Mouse (Mus musculus) ES-E14 (cell line): ENCODE measurements around the gene 2410015M20Rik. TPM values are rescaled to one million over a fixed set of nuclear protein-coding genes. Genes with fewer than 3 reads are reported as not detected.

Experiments
- DNase-seq: peaks from one replicate; pipeline ENCODE4 v3.0.0-alpha.2; 2013; ENCODE audit warnings: low read depth, low spot score
- H3K27ac ChIP-seq: 2 replicates; pipeline ENCODE4 v1.5.1; 2012; ENCODE audit warnings: low read depth, mild to moderate bottlenecking, low read length, moderate library complexity, mixed read lengths; ENCODE audit not compliant: poor library complexity, insufficient read depth, severe bottlenecking
- H3K36me3 ChIP-seq: 2 replicates; pipeline ENCODE4 v1.6.1; 2012; ENCODE audit warnings: mild to moderate bottlenecking, low read length, moderate library complexity, mixed read lengths; ENCODE audit not compliant: control insufficient read depth, poor library complexity, insufficient read depth, severe bottlenecking
- H3K4me1 ChIP-seq, 2 experiments: fragments of 150-350 bp in 1 of 2; sonication (generic) in 1 of 2; 2 replicates each; pipeline ENCODE4 v1.6.1; 2012; ENCODE audit warnings: low read length in 2 of 2, mild to moderate bottlenecking in 1 of 2, mixed read lengths in 1 of 2; ENCODE audit not compliant: control insufficient read depth in 2 of 2, insufficient read depth in 2 of 2, poor library complexity in 1 of 2
- H3K4me3 ChIP-seq, 2 experiments: fragments of 150-350 bp in 1 of 2; sonication (generic) in 1 of 2; 2 replicates each; pipeline ENCODE4 v1.5.1; 2012; ENCODE audit warnings: low read length in 2 of 2, low read depth in 1 of 2, mild to moderate bottlenecking in 1 of 2, mixed read lengths in 1 of 2; ENCODE audit not compliant: insufficient read depth in 1 of 2, poor library complexity in 1 of 2, severe bottlenecking in 1 of 2
- H3K9ac ChIP-seq: 2 replicates; pipeline ENCODE4 v1.6.1; 2012; ENCODE audit warnings: low read depth, mild to moderate bottlenecking, low read length, mixed read lengths; ENCODE audit not compliant: poor library complexity, insufficient read depth, severe bottlenecking
- H3K9me3 ChIP-seq: fragments of 150-350 bp; sonication (generic); 2 replicates; pipeline ENCODE4 v1.6.1; 2012; ENCODE audit warnings: low read depth, mild to moderate bottlenecking, low read length; ENCODE audit not compliant: control insufficient read depth, insufficient read depth
- CHD2 ChIP-seq: IDR thresholded peaks from 2 replicates; pipeline ENCODE4 v1.6.1; 2014; ENCODE audit warnings: mild to moderate bottlenecking, low read depth, low read length, inconsistent platforms
- ZC3H11A ChIP-seq: IDR thresholded peaks from 2 replicates; pipeline ENCODE4 v1.6.1; 2012; ENCODE audit warnings: low read depth, mild to moderate bottlenecking, inconsistent platforms, low read length, borderline replicate concordance
- in situ Hi-C, 2 experiments: fragments of 600-800 bp; cut with MboI; formaldehyde crosslinking; loops; one replicate each; pipeline ENCODE4 v1.15.1; 2025; ENCODE audit warnings: low sequenced_read_pairs in 2 of 2, inconsistent platforms in 1 of 2; ENCODE audit not compliant: unreplicated experiment in 2 of 2
- total RNA-seq: library from RNA; depleted of rRNA; stranded (reverse); fragments of 300-350 nt; gene quantifications from 2 replicates; pipeline ENCODE4 v1.2.3, GENCODE M21; 2012; rRNA removed

2410015M20Rik gene
- total RNA-seq, 1 experiment = 236 TPM

DNA sequence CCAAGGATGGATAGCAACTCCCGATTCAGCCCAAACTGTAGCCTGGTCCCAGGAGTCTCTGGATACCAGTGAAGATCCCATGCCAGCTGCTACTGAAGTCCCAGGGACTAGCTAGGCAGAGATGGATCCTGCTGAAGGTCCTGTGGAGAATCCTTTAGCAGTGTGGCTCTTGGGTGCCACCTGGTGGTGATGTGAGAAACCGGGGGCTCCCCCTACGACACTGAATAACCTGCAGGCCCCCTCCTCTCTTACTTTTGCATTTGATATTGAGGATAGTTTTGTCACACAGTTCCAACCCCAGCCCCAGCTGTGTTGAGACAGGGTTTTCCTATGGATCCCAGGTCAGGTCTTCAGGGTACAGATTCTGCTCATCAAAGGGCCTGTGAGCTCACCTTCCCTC lies 51.1 kb downstream of the 2410015M20Rik start:
- peaks cover 26% of the 10 kb centered on the region for H3K36me3 ChIP-seq
- peak; percentile 47 for DNase-seq
- TF ChIP-seq CHD2 (no peak), ZC3H11A (0 out of 2 replicates have a peak, but pooled peaks have one; percentile 47)
- no peaks in the 10 kb centered on the region for H3K9me3 ChIP-seq
- in situ Hi-C loops = loop anchor here in 1 of 2 experiments (10.0 kb wide), 1 partner anchor 204 kb away; no protein-coding TSS in a partner anchor
- no peak overlapping the region for H3K4me3 ChIP-seq
- H3K4me1 ChIP-seq = peaks cover 0 to 15% of the 10 kb centered on the region in 2 experiments; a peak in 2 of 4 replicates
- H3K27ac ChIP-seq = no peak overlapping the region
- H3K9ac ChIP-seq = no peak overlapping the region

Other genes with a start within 250 kb of the 2410015M20Rik start
- 128 and 197 TPM in 2 replicates for gene Ptprs, start 133.3 kb downstream of the 2410015M20Rik start, total RNA-seq
- not detected in 2 replicates for gene Znrf4, start 97.3 kb downstream of the 2410015M20Rik start, total RNA-seq
- gene Gm20219, start 55.4 kb downstream of the 2410015M20Rik start, total RNA-seq = 1.5 and 2.6 TPM in 2 replicates
- 113 and 172 TPM in 2 replicates for gene Safb2, start 25.2 kb downstream of the 2410015M20Rik start, total RNA-seq
- gene Safb, start 24.9 kb downstream of the 2410015M20Rik start, total RNA-seq = 116 and 127 TPM in 2 replicates
- gene Rpl36, start 3.6 kb upstream of the 2410015M20Rik start, total RNA-seq = 3,972 and 4,168 TPM in 2 replicates
- gene Lonp1, start 17.1 kb upstream of the 2410015M20Rik start, total RNA-seq = 169 and 222 TPM in 2 replicates
- 1.2 and 1.3 TPM in 2 replicates for gene Catsperd, start 18.4 kb upstream of the 2410015M20Rik start, total RNA-seq
- 133 and 146 TPM in 2 replicates for gene Ranbp3, start 63.5 kb upstream of the 2410015M20Rik start, total RNA-seq
- 484 and 561 TPM in 2 replicates for gene Ndufa11, start 108.0 kb upstream of the 2410015M20Rik start, total RNA-seq
- 7.7 and 8.4 TPM in 2 replicates for gene Vmac, start 108.3 kb upstream of the 2410015M20Rik start, total RNA-seq
- gene Nrtn, start 147.8 kb upstream of the 2410015M20Rik start, total RNA-seq = 8.4 and 17.7 TPM in 2 replicates
- gene Dus3l, start 155.0 kb upstream of the 2410015M20Rik start, total RNA-seq = 70.2 and 108 TPM in 2 replicates
- gene Prr22, start 160.5 kb upstream of the 2410015M20Rik start, total RNA-seq = 1.2 and 1.5 TPM in 2 replicates
- gene Rfx2, start 221.2 kb upstream of the 2410015M20Rik start, total RNA-seq = 15.8 and 22.5 TPM in 2 replicates